Mouse (Mus musculus): Measurements from ENCODE around the gene Cdh1.
"Not testable (repeated sequence)": the region's sequence is repeated elsewhere in the genome, so short reads cannot be mapped to it uniquely, and the experiment has no call there.

Cdh1 gene

GRCm38 (mm10) chr8:106603131-106603819 is at the start of gene Cdh1:
Cdh1 (plus strand) TSS chr8:106603351.
- peak; percentile 68 for DNase-seq (ENCODE audit: low read depth)

- DNase-seq (ENCODE audit: low read depth): no peak
Measured at GRCm38 (mm10) chr8:106554011-106554410, 49.1 kb upstream of the Cdh1 start.

- no peak for DNase-seq (ENCODE audit: low read depth)
Measured at GRCm38 (mm10) chr8:106556068-106556645, 47.0 kb upstream of the Cdh1 start.

GRCm38 (mm10) chr8:106559844-106560243 is 43.3 kb upstream of the Cdh1 start:
- DNase-seq (ENCODE audit: low read depth): no peak

- peak; percentile 86 for DNase-seq (ENCODE audit: low read depth)
Measured at GRCm38 (mm10) chr8:106561097-106561865, 41.9 kb upstream of the Cdh1 start.

- peak; percentile 44 for DNase-seq (ENCODE audit: low read depth)
Measured at GRCm38 (mm10) chr8:106563691-106564182, 39.4 kb upstream of the Cdh1 start.

GRCm38 (mm10) chr8:106569006-106569405 is 34.1 kb upstream of the Cdh1 start:
- no peak for DNase-seq (ENCODE audit: low read depth)

GRCm38 (mm10) chr8:106570386-106570785 is 32.8 kb upstream of the Cdh1 start:
- no peak for DNase-seq (ENCODE audit: low read depth)

GRCm38 (mm10) chr8:106571551-106572172 is 31.5 kb upstream of the Cdh1 start:
- no peak for DNase-seq (ENCODE audit: low read depth)

- not testable (repeated sequence) for DNase-seq (ENCODE audit: low read depth)
Measured at GRCm38 (mm10) chr8:106572175-106572574, 31.0 kb upstream of the Cdh1 start.

GRCm38 (mm10) chr8:106573168-106573567 is 30.0 kb upstream of the Cdh1 start, which contains the start of gene Gm10073:
Gm10073 (minus strand) TSS chr8:106573461.
- not testable (repeated sequence) for DNase-seq (ENCODE audit: low read depth)

- DNase-seq (ENCODE audit: low read depth): no peak
Measured at GRCm38 (mm10) chr8:106574283-106574682, 28.9 kb upstream of the Cdh1 start.

- DNase-seq (ENCODE audit: low read depth): no peak
Measured at GRCm38 (mm10) chr8:106576849-106577555, 26.1 kb upstream of the Cdh1 start.

- no peak for DNase-seq (ENCODE audit: low read depth)
Measured at GRCm38 (mm10) chr8:106579510-106579909, 23.6 kb upstream of the Cdh1 start.

GRCm38 (mm10) chr8:106581344-106582088 is 21.6 kb upstream of the Cdh1 start:
- no peak for DNase-seq (ENCODE audit: low read depth)

- DNase-seq (ENCODE audit: low read depth): no peak
Measured at GRCm38 (mm10) chr8:106584942-106585670, 18.0 kb upstream of the Cdh1 start.

GRCm38 (mm10) chr8:106585671-106586037 is 17.5 kb upstream of the Cdh1 start:
- no peak for DNase-seq (ENCODE audit: low read depth)

- DNase-seq (ENCODE audit: low read depth): no peak
Measured at GRCm38 (mm10) chr8:106586896-106587295, 16.3 kb upstream of the Cdh1 start.

- no peak for DNase-seq (ENCODE audit: low read depth)
Measured at GRCm38 (mm10) chr8:106588443-106589431, 14.4 kb upstream of the Cdh1 start.
